Mouse (Mus musculus) ES-Bruce4 (cell line): Measurements from ENCODE around the gene Raet1e. TPM values are rescaled to one million over a fixed set of nuclear protein-coding genes. Genes with fewer than 3 reads are reported as not detected.
"Not testable (repeated sequence)": the region's sequence is repeated elsewhere in the genome, so short reads cannot be mapped to it uniquely, and the experiment has no call there.

Source experiments
- H3K27ac ChIP-seq: 2 replicates; pipeline ENCODE4 v1.5.1; 2012; ENCODE audit warnings: low read length, inconsistent platforms; ENCODE audit not compliant: insufficient read depth
- H3K27me3 ChIP-seq: 2 replicates; pipeline ENCODE4 v1.6.1; 2012; ENCODE audit warnings: mild to moderate bottlenecking, low read length, inconsistent platforms; ENCODE audit not compliant: control insufficient read depth, poor library complexity, insufficient read depth, severe bottlenecking
- H3K36me3 ChIP-seq: 2 replicates; pipeline ENCODE4 v1.6.1; 2012; ENCODE audit warnings: inconsistent platforms, mild to moderate bottlenecking, low read length, moderate library complexity; ENCODE audit not compliant: control insufficient read depth, poor library complexity, insufficient read depth, severe bottlenecking
- H3K4me1 ChIP-seq: one replicate; pipeline ENCODE4 v1.8.1; 2011; ENCODE audit warnings: low read length; ENCODE audit not compliant: control insufficient read depth, insufficient read depth
- H3K4me3 ChIP-seq: 2 replicates; pipeline ENCODE4 v1.5.1; 2011; ENCODE audit warnings: low read depth, mild to moderate bottlenecking, low read length
- H3K9ac ChIP-seq: 2 replicates; pipeline ENCODE4 v1.6.1; 2012; ENCODE audit warnings: low read depth, mild to moderate bottlenecking, inconsistent platforms; ENCODE audit not compliant: poor library complexity, severe bottlenecking
- H3K9me3 ChIP-seq: replicated peaks from 2 replicates; pipeline ENCODE4 v1.6.1; 2012; ENCODE audit warnings: mild to moderate bottlenecking, low read length, inconsistent platforms; ENCODE audit not compliant: control insufficient read depth, poor library complexity, insufficient read depth, severe bottlenecking
- CTCF ChIP-seq: IDR thresholded peaks from one replicate; pipeline ENCODE4 v1.8.1; 2011; ENCODE audit warnings: low read depth, low read length
- EP300 ChIP-seq: IDR thresholded peaks from 2 replicates; pipeline ENCODE4 v1.6.1; 2011; ENCODE audit warnings: low read depth, low read length; ENCODE audit not compliant: insufficient read depth
- POLR2A ChIP-seq: IDR thresholded peaks from one replicate; pipeline ENCODE4 v1.8.1; 2011; ENCODE audit warnings: low read length; ENCODE audit not compliant: insufficient read depth
- polyA plus RNA-seq: library from polyadenylated mRNA; stranded (reverse); fragments of >200 nt; gene quantifications from 2 replicates; pipeline ENCODE4 v1.2.4, GENCODE M21; 2011; ENCODE audit warnings: low read depth; ENCODE audit not compliant: missing spikeins, insufficient read depth, insufficient read length

Gene Raet1e
- polyA plus RNA-seq, 1 experiment = 12.3 TPM

DNA sequence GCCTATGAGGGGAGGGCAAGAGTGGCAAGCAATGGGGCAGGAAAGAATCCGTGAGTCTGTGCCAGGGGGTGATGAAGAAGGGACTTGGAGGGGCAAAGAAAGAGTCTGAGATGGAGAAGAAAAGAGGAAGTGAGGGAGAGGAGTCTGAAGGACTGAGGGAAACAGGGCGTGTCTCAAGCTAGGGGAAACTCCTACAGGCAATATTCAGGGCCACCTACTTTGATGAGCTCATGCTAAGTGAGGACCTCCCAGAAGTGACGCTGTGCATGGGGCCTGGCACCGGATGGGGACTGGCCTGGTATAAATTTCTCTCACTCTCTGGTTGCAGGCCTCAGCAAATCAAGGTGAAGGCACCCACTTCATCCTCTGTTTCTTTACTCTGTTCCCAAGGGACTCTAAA is 148.1 kb downstream of the Raet1e start:
- no peak overlapping the region for H3K4me3 ChIP-seq
- no peaks in the 10 kb centered on the region for H3K27me3 ChIP-seq
- no peaks in the 10 kb centered on the region for H3K9me3 ChIP-seq
- H3K36me3 ChIP-seq = no peaks in the 10 kb centered on the region
- H3K27ac ChIP-seq = no peak overlapping the region
- H3K9ac ChIP-seq = no peak overlapping the region
- TF ChIP-seq CTCF (no peak), POLR2A (no peak), EP300 (no peak)
- no peaks in the 10 kb centered on the region for H3K4me1 ChIP-seq

DNA sequence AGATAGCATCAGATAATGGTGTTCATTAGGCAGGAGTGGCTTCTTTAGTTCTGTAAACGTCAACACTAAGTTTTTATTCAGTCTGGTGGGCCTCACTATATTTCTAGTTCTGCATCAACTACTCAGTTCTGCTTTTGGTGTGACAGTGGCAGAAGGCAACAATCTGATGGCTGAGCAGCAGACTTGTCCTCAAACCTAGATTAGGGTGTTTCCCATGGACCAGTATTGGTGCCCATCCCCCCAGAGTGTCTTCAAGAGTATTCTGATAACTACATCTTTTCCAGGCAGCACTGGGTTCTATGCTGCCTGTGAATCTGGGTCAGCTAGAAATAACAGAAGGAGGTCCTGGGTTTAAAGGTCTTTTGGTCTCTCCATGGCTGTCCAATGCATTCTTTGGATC is 149.9 kb downstream of the Raet1e start:
- Histone ChIP-seq H3K36me3 (no peaks in the 10 kb centered on the region), H3K27me3 (no peaks in the 10 kb centered on the region), H3K9ac (no peak overlapping the region), H3K9me3 (peaks cover 4% of the 10 kb centered on the region), H3K27ac (no peak overlapping the region), H3K4me3 (no peak overlapping the region), H3K4me1 (no peaks in the 10 kb centered on the region)
- TF ChIP-seq CTCF = no peak
- TF ChIP-seq POLR2A = no peak
- no peak for TF ChIP-seq EP300

GRCm38 (mm10) chr10:22322858-22323257 is 164.5 kb downstream of the Raet1e start:
- H3K27me3 ChIP-seq = no peaks in the 10 kb centered on the region
- no peaks in the 10 kb centered on the region for H3K4me1 ChIP-seq
- no peak overlapping the region for H3K9ac ChIP-seq
- no peak overlapping the region for H3K4me3 ChIP-seq
- H3K36me3 ChIP-seq = no peaks in the 10 kb centered on the region
- no peak overlapping the region for H3K27ac ChIP-seq
- TF ChIP-seq EP300 (no peak), CTCF (no peak), POLR2A (no peak)
- no peaks in the 10 kb centered on the region for H3K9me3 ChIP-seq

DNA sequence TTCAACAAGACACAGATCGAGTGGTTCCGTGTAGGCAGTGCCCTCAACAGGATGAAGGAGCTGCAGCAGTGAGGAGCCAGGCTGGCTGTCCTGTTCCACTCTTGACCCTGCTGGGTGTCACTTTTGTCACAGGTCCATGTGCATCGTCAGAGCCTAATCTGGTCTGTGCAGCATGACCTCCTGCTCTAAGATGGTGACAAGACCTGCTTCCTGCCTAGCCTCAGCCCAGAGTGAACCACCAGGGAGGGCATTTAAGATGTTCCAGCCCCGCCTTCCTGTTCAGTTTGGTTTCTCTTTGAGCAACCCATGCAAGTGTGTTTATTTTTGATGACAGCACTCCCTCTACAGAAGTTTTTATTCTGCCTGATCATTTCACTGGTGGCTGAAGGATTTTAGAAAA is 187.4 kb downstream of the Raet1e start:
- H3K4me1 ChIP-seq, H3K27me3 ChIP-seq, H3K27ac ChIP-seq, H3K36me3 ChIP-seq, H3K4me3 ChIP-seq, H3K9me3 ChIP-seq, H3K9ac ChIP-seq: not testable (repeated sequence)

GRCm38 (mm10) chr10:22353548-22354195 is 195.3 kb downstream of the Raet1e start:
- not testable (repeated sequence) for H3K4me3 ChIP-seq, H3K36me3 ChIP-seq, H3K27me3 ChIP-seq, H3K27ac ChIP-seq, H3K4me1 ChIP-seq, H3K9ac ChIP-seq, H3K9me3 ChIP-seq

- not testable (repeated sequence) for H3K36me3 ChIP-seq, H3K9ac ChIP-seq, H3K4me3 ChIP-seq, H3K27me3 ChIP-seq, H3K4me1 ChIP-seq, H3K9me3 ChIP-seq, H3K27ac ChIP-seq
These were observed 195.8 kb downstream of the Raet1e start for GRCm38 (mm10) chr10:22354196-22354574.

GRCm38 (mm10) chr10:22357373-22357772 is 199.0 kb downstream of the Raet1e start:
- H3K36me3 ChIP-seq, H3K4me1 ChIP-seq, H3K9ac ChIP-seq, H3K9me3 ChIP-seq, H3K27ac ChIP-seq, H3K4me3 ChIP-seq, H3K27me3 ChIP-seq: not testable (repeated sequence)

DNA sequence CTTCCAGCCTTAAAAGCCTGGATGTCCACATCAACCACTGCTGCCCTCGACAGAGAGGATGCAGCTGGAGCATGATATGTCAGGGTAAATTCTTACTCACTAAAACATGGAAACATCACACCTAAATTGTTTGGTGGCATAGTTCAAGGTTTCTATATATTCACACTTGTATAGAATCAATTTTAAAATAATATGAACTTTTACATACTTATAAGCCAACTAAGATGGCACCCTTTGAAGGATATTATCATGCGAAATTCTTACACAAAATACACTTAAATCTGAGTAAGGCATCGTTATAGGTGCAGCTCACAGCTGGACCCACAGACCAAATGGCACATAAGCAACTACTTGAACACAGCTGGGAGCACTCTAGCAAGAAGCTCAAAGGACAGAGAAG is 201.9 kb downstream of the Raet1e start, which contains the start of gene Raet1d:
Raet1d (plus strand) TSS at position 301 of the 400 bp plus-strand sequence.
- not testable (repeated sequence) for H3K9me3 ChIP-seq, H3K27me3 ChIP-seq, H3K9ac ChIP-seq, H3K4me1 ChIP-seq, H3K27ac ChIP-seq, H3K36me3 ChIP-seq, H3K4me3 ChIP-seq

DNA sequence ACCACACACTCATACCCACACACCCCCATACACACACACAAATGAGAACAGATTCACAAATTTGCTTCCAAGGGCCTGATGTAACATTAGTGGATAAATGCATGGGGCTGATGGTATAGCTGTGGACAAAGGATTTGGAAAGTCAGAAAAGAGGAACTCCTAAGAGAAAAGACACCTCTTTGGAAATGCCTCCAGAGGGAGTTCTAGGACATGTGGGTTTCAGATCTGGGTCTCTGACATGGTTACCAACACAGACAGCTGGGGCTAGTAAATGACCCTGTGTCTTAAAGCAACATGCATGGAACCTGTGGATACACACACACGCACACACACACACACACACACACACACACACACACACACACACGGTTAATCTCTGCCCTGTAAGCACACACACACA is 202.6 kb downstream of the Raet1e start:
- not testable (repeated sequence) for H3K4me3 ChIP-seq, H3K9ac ChIP-seq, H3K36me3 ChIP-seq

More for the DNA sequence above, 202.6 kb downstream of the Raet1e start:
- H3K27me3 ChIP-seq, H3K4me1 ChIP-seq, H3K9me3 ChIP-seq, H3K27ac ChIP-seq: not testable (repeated sequence)
